Mouse (Mus musculus) embryonic fibroblast, embryonic 13.5 days (primary cell): ENCODE results near the gene Zfp654. TPM values are rescaled to one million over a fixed set of nuclear protein-coding genes. Genes with fewer than 3 reads are reported as not detected.
A peak's percentile ranks its signal among the peaks of the same experiment; 100 is the strongest.

Source experiments
- H3K27ac ChIP-seq: 2 replicates; pipeline ENCODE4 v1.5.1; 2012; ENCODE audit warnings: low read length, control low read depth, inconsistent platforms; ENCODE audit not compliant: insufficient read depth
- H3K4me1 ChIP-seq: 2 replicates; pipeline ENCODE4 v1.6.1; 2011; ENCODE audit warnings: low read length; ENCODE audit not compliant: control insufficient read depth, insufficient read depth
- H3K4me3 ChIP-seq: 2 replicates; pipeline ENCODE4 v1.5.1; 2011; ENCODE audit warnings: mild to moderate bottlenecking, control low read depth, low read length; ENCODE audit not compliant: insufficient read depth
- CTCF ChIP-seq: IDR thresholded peaks from 2 replicates; pipeline ENCODE4 v1.5.1; 2011; ENCODE audit warnings: mild to moderate bottlenecking, control low read depth, low read length, moderate library complexity, borderline replicate concordance; ENCODE audit not compliant: insufficient read depth
- POLR2A ChIP-seq: IDR thresholded peaks from 2 replicates; pipeline ENCODE4 v1.6.1; 2011; ENCODE audit warnings: low read depth, mild to moderate bottlenecking, control low read depth, low read length, moderate library complexity
- polyA plus RNA-seq: library from polyadenylated mRNA; stranded (reverse); fragments of >200 nt; gene quantifications from 2 replicates; pipeline ENCODE4 v1.2.4, GENCODE M21; 2011; ENCODE audit warnings: low read depth; ENCODE audit not compliant: missing spikeins, insufficient read length

Gene Zfp654
- polyA plus RNA-seq, 1 experiment, result 9.7 TPM

- no peak for TF ChIP-seq POLR2A
- TF ChIP-seq CTCF, result no peak
- Histone ChIP-seq H3K4me1 (no peaks in the 10 kb centered on the region), H3K4me3 (no peak overlapping the region), H3K27ac (no peak overlapping the region)
These were observed 75.9 kb downstream of the Zfp654 start for GRCm38 (mm10) chr16:64775516-64775915.

DNA sequence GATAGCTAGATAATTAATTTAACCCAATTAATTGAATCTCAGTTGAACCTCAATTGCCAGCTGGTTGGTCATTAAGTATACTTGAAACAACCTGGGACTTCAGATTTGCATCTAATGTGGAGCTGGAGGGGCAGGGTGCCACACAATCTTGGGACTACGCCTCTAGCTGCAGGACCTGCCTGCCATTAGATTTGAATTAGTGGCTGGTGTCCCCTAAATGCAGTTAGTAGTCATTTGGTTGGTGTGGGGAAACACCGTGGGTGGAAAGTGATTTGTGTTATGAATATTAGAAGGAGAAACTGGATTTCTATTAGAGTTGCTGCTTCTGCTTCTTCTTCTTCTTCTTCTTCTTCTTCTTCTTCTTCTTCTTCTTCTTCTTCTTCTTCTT, 80.0 kb downstream of the Zfp654 start:
- TF ChIP-seq POLR2A, result no peak
- TF ChIP-seq CTCF, result no peak
- Histone ChIP-seq H3K4me3 (peak overlapping the region; percentile 98; the same call in 1 of the 2 replicates), H3K27ac (no peak overlapping the region), H3K4me1 (no peaks in the 10 kb centered on the region)

DNA sequence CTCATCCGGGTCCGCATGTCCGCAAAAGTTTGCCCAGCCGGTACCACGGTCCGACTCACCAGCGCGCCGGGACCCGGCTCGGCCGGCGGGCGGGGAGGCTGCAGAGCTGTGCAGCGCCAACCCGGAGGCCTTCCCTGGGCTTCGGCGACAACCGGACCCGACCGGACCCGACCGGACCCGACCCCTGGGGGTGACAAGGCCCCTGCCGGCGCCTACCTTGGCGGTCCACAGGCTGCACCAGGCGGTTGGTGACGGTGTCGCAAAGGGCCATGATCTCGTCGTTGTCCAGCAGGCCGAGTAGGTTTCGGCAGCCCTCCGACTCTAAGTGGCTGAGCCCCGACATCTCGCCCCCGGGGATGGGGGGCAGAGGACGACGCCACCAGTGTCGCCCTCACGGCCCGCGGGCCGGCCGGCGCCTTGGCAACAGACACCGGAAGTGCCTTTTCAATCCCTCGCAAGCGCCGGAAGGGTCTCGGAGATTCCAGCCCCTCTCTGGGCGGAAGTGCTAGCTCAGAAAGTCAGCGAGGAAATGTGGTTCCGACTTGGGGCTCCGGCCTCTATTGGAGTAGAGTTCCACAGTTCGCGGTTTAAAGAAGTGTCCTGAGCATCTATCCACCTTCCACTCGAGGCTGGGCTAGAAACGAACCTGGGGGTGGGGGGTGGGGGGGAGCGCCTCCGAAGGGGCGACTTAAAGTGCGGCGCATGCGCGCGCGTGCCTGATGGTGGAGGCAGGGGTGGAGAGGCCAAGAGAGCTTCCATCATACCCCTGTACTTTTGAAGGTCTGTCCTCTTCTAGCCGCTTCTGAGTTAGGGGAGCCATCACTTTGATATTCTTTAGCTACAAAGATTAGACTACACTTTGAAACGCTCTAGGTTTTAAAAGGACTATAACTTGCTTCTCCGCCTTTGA, 80.7 kb downstream of the Zfp654 start, which contains the start of gene 4930453N24Rik:
4930453N24Rik (minus strand) TSS at position 641 of the 910 bp plus-strand sequence.
- TF ChIP-seq POLR2A (peak; percentile 78), CTCF (no peak)
- Histone ChIP-seq H3K4me3 (peak within 1 kb of the TSS; percentile 98), H3K4me1 (no peaks in the 10 kb centered on the region), H3K27ac (peak within 1 kb of the TSS; percentile 37)

- no peak for TF ChIP-seq CTCF
- TF ChIP-seq POLR2A, result no peak
- Histone ChIP-seq H3K27ac (no peak overlapping the region), H3K4me3 (no peak overlapping the region), H3K4me1 (no peaks in the 10 kb centered on the region)
These were observed 84.7 kb downstream of the Zfp654 start for GRCm38 (mm10) chr16:64766696-64767300.

GRCm38 (mm10) chr16:64759245-64759626, 92.2 kb downstream of the Zfp654 start:
- peak overlapping the region; percentile 49; the same call in 1 of the 2 replicates for H3K27ac ChIP-seq
- peaks cover 2% of the 10 kb centered on the region for H3K4me1 ChIP-seq
- H3K4me3 ChIP-seq, result no peak overlapping the region
- no peak for TF ChIP-seq CTCF
- no peak for TF ChIP-seq POLR2A

DNA sequence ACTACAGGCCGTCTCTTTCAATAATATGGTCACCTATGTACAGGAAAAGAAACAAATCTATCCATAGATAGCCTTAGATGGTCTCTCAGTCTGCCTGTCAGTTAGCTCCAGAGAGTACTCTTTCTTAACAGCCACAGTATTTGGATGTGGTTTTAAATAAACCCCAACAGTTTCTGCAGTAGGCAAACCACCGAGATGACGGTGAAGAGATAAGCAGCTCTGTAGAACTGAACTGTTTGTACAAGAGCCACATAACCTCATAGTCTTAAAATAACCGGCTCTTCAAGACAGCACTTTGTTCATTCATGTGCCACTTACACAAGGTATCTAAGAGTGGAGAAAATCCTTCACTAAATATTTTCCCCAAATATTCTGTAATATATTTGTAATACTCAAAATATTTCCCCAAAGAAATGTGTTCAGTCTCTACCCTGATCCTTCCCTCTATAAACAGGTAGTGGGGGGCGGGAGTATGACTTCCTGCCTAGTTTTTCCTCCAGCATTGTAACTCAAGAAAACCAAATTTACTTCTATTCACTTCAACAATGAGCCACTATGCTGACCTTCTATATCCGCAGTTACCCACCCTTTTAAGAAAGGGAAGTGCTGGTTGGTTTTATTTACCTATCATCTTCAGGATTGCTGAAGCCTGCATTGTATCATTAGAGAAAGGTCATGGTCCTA, 92.7 kb downstream of the Zfp654 start:
- no peak overlapping the region for H3K4me3 ChIP-seq
- peaks cover 2% of the 10 kb centered on the region for H3K4me1 ChIP-seq
- no peak for TF ChIP-seq CTCF
- TF ChIP-seq POLR2A, result no peak
- no peak overlapping the region for H3K27ac ChIP-seq

DNA sequence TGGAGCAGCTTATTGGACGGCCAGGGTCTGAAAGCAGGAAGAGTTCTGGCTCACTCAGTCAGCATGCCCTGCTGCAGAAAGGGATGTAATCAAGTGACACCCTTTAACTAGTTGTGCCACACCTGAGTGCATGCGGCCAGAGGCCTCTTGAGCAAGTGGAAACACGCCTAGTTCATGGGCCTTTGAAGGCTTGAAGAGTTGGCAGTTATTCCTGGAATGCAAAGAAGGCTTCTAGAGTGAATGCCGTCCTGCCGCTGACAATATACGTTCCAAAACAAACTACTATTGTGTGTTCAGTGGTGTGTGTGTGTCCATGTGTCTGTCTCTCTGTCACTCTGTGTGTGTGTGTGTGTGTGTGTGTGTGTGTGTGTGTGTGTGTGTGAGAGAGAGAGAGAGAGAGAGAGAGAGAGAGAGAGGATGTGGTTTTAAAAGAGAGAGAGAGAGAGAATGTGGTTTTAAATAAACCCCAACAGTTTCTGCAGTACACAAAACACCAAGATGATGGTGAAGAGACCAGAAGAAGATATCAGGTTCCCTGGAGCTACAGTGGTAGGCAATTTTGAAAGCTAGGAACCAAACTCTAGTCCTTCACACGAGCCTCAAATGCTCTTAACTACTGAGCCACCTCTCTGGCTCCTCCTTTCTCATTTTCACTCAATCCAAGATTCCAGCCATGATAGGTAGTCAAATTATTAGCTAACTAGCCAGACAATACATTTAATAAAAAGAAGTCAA, 93.6 kb downstream of the Zfp654 start:
- no peak overlapping the region for H3K4me3 ChIP-seq
- TF ChIP-seq CTCF (no peak), POLR2A (no peak)
- peaks cover 2% of the 10 kb centered on the region for H3K4me1 ChIP-seq
- no peak overlapping the region for H3K27ac ChIP-seq

DNA sequence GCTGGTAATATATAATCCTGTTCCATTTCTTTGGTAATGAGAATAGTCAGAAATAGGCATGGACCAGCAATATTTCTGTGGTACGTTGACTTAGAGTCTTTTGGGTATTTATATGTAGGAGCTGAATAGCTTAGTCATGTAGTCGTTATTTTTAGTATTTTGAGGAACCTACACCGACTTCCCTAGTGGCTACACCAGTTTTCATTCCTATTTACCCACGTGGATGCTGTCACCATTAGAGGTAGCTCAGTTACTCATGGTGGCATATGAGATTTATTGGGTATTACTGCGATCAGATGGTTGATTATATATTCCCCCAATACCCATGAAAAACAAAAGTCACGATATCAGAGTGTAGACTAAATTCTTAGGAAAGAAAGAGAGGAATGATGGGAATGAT, 95.1 kb downstream of the Zfp654 start:
- TF ChIP-seq CTCF (no peak), POLR2A (no peak)
- Histone ChIP-seq H3K4me1 (peaks cover 2% of the 10 kb centered on the region), H3K27ac (no peak overlapping the region), H3K4me3 (no peak overlapping the region)

DNA sequence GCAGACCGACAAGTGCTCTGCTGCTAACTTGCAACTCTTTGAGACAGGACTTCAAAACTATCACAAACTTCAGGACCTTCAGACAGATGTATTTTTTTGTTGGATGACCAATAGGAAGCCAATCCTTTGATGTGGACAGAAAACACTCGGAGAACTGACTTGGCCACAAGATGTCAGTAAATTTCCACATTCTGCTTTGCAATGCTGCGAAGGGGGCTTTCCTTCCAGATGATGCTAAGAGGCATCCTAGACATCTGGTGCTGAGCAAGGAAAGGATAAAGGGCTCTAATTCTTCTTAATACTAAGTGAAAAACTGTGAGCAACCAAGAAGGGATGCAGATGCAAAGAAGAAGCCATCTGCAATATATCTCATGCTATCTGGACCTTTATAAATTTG, 96.7 kb downstream of the Zfp654 start:
- Histone ChIP-seq H3K27ac (no peak overlapping the region), H3K4me3 (no peak overlapping the region), H3K4me1 (peaks cover 2% of the 10 kb centered on the region)
- TF ChIP-seq CTCF, result no peak
- no peak for TF ChIP-seq POLR2A
